Mouse (Mus musculus): ENCODE data around the gene Slc34a3. TPM values are rescaled to one million over a fixed set of nuclear protein-coding genes. Genes with fewer than 3 reads are reported as not detected.
A peak's percentile ranks its signal among the peaks of the same experiment; 100 is the strongest.

The Slc34a3 gene
- polyA plus RNA-seq, 1 experiment from 2014 or later = 0.14 TPM

DNA sequence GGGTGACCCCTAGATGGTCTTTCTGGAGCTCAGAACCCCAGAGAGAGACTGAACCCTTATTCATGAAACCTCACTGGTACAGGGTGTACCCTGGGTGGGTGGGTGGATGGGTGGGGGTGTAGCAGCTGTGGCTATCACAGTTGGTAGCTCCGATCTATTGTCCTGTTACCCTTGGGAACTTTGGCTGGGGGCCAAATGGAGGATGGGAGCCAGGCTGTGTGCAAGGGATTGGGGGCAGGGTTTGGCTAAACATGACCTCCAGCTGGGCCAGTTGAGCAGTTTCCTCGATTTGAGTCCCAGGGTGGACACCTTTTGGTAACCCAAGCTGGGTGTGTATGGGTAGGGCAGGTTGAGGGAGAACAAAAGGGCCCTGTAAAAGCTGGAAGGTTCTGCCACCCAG is 32.6 kb upstream of the Slc34a3 start:
- Histone ChIP-seq H3K4me1 (ENCODE audit: control insufficient read depth, insufficient read depth, low read length) (peaks cover 17% of the 10 kb centered on the region; the same call in 1 of the 2 replicates), H3K4me2 (replicated peaks; ENCODE audit: low read depth, low read length) (peak overlapping the region; percentile 24; the same call in 1 of the 2 replicates), H3K4me3 (ENCODE audit: low read depth, low read length) (no peak overlapping the region), H3K27me3 (ENCODE audit: control insufficient read depth, insufficient read depth, low read length) (no peaks in the 10 kb centered on the region; the same call in none of the 2 replicates), H3K9ac (replicated peaks; ENCODE audit: low read depth, low read length) (no peak overlapping the region; the same call in 1 of the 2 replicates), H3K36me3 (ENCODE audit: control insufficient read depth, insufficient read depth, low read length) (peaks cover 13% of the 10 kb centered on the region; the same call in 1 of the 2 replicates), H3K9me3 (ENCODE audit: control insufficient read depth, low read depth, low read length) (no peaks in the 10 kb centered on the region), H3K27ac (ENCODE audit: low read length) (peak overlapping the region; percentile 18; the same call in 1 of the 2 replicates)
- ATAC-seq (ENCODE audit: insufficient number of reproducible peaks, insufficient read depth, low FRiP score, low read depth) = no peak
- WGBS = 33% methylated on average over 2 of the region's 2 CpGs

DNA sequence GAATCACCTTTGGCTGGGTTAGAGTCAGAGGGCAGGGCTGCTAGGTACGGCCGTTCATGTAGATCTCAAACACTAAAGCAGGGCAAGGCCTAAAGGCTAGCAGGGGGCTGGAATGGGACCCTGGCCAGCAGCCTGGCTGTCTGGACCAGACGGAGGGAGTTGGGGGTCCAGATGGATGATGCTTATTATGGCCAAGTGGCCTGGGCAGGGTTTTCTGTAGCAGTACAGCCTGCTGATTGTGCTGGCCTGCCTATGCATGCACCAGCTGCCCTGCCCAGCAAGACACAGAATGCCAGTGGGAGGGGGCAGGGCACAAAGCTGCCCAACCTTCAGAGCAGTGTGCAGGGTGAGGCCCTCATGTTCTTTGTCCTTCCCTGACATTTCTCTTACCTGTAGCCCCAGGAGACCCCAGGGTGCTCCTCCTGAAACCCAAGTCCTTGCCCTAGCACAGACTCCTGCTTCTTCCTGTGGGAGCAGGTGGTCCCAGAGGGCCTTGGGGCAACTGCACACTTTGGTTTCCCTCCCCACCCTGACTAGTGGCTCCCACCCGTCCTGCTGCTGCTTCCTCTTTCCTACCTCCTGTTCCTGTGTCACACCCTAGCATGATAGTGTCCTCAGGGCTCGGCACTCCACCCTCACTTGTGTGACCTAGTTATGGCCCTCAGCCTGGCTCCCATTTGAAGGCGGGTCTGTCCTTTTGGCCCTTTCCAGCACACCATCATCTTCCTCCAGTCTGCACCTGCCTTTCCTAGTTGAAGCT is 31.9 kb upstream of the Slc34a3 start:
- no peaks in the 10 kb centered on the region; the same call in none of the 2 replicates for H3K27me3 ChIP-seq (ENCODE audit: control insufficient read depth, insufficient read depth, low read length)
- peaks cover 12% of the 10 kb centered on the region; the same call in 1 of the 2 replicates for H3K4me1 ChIP-seq (ENCODE audit: control insufficient read depth, insufficient read depth, low read length)
- no peak for ATAC-seq (ENCODE audit: insufficient number of reproducible peaks, insufficient read depth, low FRiP score, low read depth)
- peak overlapping the region; percentile 18; the same call in 1 of the 2 replicates for H3K27ac ChIP-seq (ENCODE audit: low read length)
- peak overlapping the region; percentile 24; the same call in 1 of the 2 replicates for H3K4me2 ChIP-seq (replicated peaks; ENCODE audit: low read depth, low read length)
- peaks cover 13% of the 10 kb centered on the region; the same call in 1 of the 2 replicates for H3K36me3 ChIP-seq (ENCODE audit: control insufficient read depth, insufficient read depth, low read length)
- WGBS = 57% methylated on average over 6 of the region's 6 CpGs
- H3K9ac ChIP-seq (replicated peaks; ENCODE audit: low read depth, low read length) = no peak overlapping the region; the same call in 1 of the 2 replicates
- H3K9me3 ChIP-seq (ENCODE audit: control insufficient read depth, low read depth, low read length) = no peaks in the 10 kb centered on the region
- no peak overlapping the region for H3K4me3 ChIP-seq (ENCODE audit: low read depth, low read length)

DNA sequence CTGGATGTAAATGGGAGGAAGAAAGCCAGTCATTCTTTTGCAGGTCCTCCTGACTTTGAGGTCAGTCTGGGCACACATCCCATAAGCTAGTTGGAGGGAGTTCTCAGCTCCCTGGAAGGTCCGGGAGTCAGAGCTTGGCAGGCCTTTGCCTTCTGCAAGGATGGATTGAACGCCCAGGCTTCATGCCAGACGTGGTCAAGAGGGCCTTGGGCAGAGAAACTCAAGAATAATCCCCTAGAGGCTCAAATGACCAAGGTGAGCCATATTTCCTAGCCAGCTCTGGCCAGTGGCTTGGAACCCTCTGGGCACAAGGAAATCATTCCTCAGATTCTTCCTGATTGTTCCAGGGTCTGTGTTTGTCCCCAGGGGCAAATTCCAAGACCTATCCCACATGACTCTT is 30.7 kb upstream of the Slc34a3 start:
- Histone ChIP-seq H3K9me3 (ENCODE audit: control insufficient read depth, low read depth, low read length) (no peaks in the 10 kb centered on the region), H3K4me2 (replicated peaks; ENCODE audit: low read depth, low read length) (0 out of 2 replicates have a peak overlapping the region, but pooled peaks have one; percentile 10), H3K4me3 (ENCODE audit: low read depth, low read length) (no peak overlapping the region), H3K27me3 (ENCODE audit: control insufficient read depth, insufficient read depth, low read length) (no peaks in the 10 kb centered on the region; the same call in none of the 2 replicates), H3K36me3 (ENCODE audit: control insufficient read depth, insufficient read depth, low read length) (peaks cover 2% of the 10 kb centered on the region; the same call in 1 of the 2 replicates), H3K4me1 (ENCODE audit: control insufficient read depth, insufficient read depth, low read length) (peaks cover 9% of the 10 kb centered on the region; the same call in 1 of the 2 replicates), H3K9ac (replicated peaks; ENCODE audit: low read depth, low read length) (no peak overlapping the region), H3K27ac (ENCODE audit: low read length) (no peak overlapping the region)
- 70% methylated on average over 3 of the region's 3 CpGs for WGBS
- no peak for ATAC-seq (ENCODE audit: insufficient number of reproducible peaks, insufficient read depth, low FRiP score, low read depth)

DNA sequence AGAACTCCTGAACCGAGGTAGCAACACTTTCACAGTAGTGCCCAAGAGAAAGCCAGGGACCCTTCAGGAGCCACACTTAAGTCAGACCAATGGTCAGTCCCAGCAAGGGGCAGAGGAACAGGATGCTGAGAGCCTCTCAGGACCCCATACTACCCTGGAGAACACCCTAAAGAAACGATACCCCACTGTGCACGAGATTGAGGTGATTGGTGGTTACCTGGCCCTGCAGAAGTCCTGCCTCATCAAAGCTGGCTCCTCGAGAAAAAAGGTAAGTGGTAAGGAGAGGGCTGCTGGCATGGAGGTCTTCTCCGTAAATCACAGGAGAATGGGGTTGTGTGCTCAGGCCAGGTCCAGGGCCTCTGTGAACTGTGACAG is 30.1 kb upstream of the Slc34a3 start:
- H3K9ac ChIP-seq (replicated peaks; ENCODE audit: low read depth, low read length) = no peak overlapping the region
- peaks cover 9% of the 10 kb centered on the region; the same call in 1 of the 2 replicates for H3K4me1 ChIP-seq (ENCODE audit: control insufficient read depth, insufficient read depth, low read length)
- no peaks in the 10 kb centered on the region; the same call in 1 of the 2 replicates for H3K36me3 ChIP-seq (ENCODE audit: control insufficient read depth, insufficient read depth, low read length)
- 76% methylated on average over 5 of the region's 5 CpGs for WGBS
- H3K9me3 ChIP-seq (ENCODE audit: control insufficient read depth, low read depth, low read length) = no peaks in the 10 kb centered on the region
- no peaks in the 10 kb centered on the region; the same call in none of the 2 replicates for H3K27me3 ChIP-seq (ENCODE audit: control insufficient read depth, insufficient read depth, low read length)
- ATAC-seq (ENCODE audit: insufficient number of reproducible peaks, insufficient read depth, low FRiP score, low read depth) = no peak
- no peak overlapping the region for H3K27ac ChIP-seq (ENCODE audit: low read length)
- H3K4me2 ChIP-seq (replicated peaks; ENCODE audit: low read depth, low read length) = peak overlapping the region; percentile 99; the same call in 1 of the 2 replicates
- no peak overlapping the region for H3K4me3 ChIP-seq (ENCODE audit: low read depth, low read length)

DNA sequence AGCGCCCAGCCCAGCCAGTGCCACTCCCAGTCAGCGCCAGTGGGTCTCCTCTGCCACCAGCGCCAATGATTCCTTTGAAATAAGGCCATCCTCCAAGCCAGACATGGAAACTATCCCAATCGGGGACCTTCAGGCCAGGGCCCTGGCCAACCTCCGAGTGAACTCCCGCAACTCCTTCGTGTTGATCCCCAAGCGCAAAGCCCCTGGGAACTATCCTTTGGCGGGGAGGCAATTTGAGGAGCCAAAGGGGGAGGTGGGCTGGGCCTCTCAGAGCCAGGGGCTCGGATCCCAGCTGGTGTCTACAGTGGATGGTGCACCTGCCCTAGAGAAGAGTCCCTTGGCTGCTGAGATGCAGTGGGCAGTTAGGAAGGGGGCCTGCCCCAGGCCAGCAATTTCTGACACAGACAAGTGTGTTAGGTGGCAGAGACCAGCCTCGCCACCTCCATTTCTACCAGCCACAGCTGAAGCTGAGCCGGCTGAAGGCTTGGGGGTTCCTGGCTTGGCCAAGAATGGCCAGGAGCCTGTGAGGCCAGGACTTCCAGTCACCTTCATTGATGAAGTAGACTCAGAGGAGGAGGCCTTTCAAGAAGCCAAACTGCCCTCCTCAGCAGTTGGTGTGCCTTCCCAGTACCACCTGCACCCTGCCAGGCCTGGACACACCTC is 29.6 kb upstream of the Slc34a3 start:
- Histone ChIP-seq H3K27me3 (ENCODE audit: control insufficient read depth, insufficient read depth, low read length) (no peaks in the 10 kb centered on the region; the same call in none of the 2 replicates), H3K4me3 (ENCODE audit: low read depth, low read length) (peak overlapping the region; percentile 50), H3K4me2 (replicated peaks; ENCODE audit: low read depth, low read length) (peak overlapping the region; percentile 99), H3K36me3 (ENCODE audit: control insufficient read depth, insufficient read depth, low read length) (no peaks in the 10 kb centered on the region; the same call in 1 of the 2 replicates), H3K9me3 (ENCODE audit: control insufficient read depth, low read depth, low read length) (no peaks in the 10 kb centered on the region), H3K27ac (ENCODE audit: low read length) (no peak overlapping the region), H3K4me1 (ENCODE audit: control insufficient read depth, insufficient read depth, low read length) (peaks cover 9% of the 10 kb centered on the region; the same call in 1 of the 2 replicates), H3K9ac (replicated peaks; ENCODE audit: low read depth, low read length) (peak overlapping the region; percentile 23; the same call in 1 of the 2 replicates)
- no peak for ATAC-seq (ENCODE audit: insufficient number of reproducible peaks, insufficient read depth, low FRiP score, low read depth)
- WGBS = 22% methylated on average over 12 of the region's 12 CpGs

DNA sequence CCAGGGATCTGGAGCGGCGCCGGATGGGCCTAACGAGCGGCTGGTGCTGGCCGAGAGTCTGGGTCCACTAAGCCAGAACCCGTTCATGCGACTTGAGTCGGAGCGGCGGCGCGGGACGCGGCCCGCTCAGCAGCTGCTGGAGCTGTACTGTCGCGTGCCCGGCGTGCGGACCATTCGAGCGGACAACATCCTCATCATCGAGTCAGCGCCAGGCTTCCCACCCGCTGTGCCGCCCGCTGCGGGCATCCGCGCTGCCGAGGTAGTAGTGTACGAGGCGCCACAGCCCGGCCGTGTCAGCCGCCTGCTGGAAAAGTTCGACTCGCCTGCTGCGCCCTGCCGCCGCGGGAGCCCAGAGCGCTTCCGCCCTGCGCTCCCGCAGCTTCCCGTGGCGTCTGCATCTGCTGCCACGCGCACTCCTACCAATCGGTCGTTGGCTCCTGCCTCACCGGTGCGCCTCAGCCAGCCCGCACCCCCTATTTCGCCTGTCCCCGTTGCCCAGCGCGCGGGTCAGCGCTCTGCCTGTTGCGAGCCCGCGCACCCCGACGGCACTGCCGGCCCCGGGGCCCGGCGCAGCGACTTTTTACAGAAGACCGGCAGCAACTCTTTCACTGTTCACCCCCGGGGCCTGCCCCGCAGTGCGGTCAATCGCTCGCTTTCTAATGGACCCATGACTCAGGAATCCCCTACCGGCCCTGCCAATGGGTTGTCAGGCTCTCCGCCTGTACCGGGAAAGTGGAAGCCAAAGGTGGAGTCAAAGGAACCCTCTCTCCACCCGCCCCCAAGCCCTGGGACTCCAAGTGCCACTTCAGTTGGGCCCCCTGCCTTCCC is 28.8 kb upstream of the Slc34a3 start:
- Histone ChIP-seq H3K36me3 (ENCODE audit: control insufficient read depth, insufficient read depth, low read length) (no peaks in the 10 kb centered on the region; the same call in 1 of the 2 replicates), H3K9me3 (ENCODE audit: control insufficient read depth, low read depth, low read length) (no peaks in the 10 kb centered on the region), H3K9ac (replicated peaks; ENCODE audit: low read depth, low read length) (peak overlapping the region; percentile 23), H3K27ac (ENCODE audit: low read length) (no peak overlapping the region), H3K27me3 (ENCODE audit: control insufficient read depth, insufficient read depth, low read length) (no peaks in the 10 kb centered on the region; the same call in none of the 2 replicates), H3K4me3 (ENCODE audit: low read depth, low read length) (peak overlapping the region; percentile 50), H3K4me1 (ENCODE audit: control insufficient read depth, insufficient read depth, low read length) (peaks cover 9% of the 10 kb centered on the region; the same call in 1 of the 2 replicates), H3K4me2 (replicated peaks; ENCODE audit: low read depth, low read length) (peak overlapping the region; percentile 99)
- under 1% methylated on average over 82 of the region's 82 CpGs for WGBS
- no peak for ATAC-seq (ENCODE audit: insufficient number of reproducible peaks, insufficient read depth, low FRiP score, low read depth)

DNA sequence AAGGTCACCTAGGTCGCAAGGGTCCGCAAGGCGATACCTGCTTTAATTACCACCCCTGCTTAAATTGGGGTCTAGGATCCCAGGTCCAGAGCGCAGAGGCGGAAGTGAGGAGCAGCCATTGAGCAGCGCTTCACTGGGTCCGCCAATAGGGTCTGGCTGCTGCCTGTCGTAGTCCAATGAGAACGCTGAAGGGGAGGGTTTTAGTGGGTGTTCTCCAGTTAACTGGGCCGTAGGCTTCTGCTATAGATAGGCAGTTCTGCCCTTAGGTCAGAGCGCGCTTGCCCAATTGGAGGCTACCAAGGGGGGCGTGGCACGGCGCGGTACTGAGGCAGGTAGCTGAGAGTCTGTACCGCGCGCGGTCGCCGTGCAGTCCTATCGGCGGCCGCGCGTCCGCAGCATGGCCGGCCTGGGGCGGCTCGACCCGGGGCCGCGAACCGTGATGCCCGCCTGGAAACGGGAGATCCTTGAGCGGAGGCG is 28.2 kb upstream of the Slc34a3 start, which contains the start of gene Tprn:
Gene Tprn (plus strand): TSS at position 328 of the 477 bp plus-strand sequence.
- Histone ChIP-seq H3K4me3 (ENCODE audit: low read depth, low read length) (peak within 1 kb of the TSS; percentile 50), H3K9ac (replicated peaks; ENCODE audit: low read depth, low read length) (peak within 1 kb of the TSS; percentile 23), H3K4me1 (ENCODE audit: control insufficient read depth, insufficient read depth, low read length) (peaks cover 9% of the 10 kb centered on the region; the same call in 1 of the 2 replicates), H3K27ac (ENCODE audit: low read length) (no peak within 1 kb of the TSS), H3K9me3 (ENCODE audit: control insufficient read depth, low read depth, low read length) (no peaks in the 10 kb centered on the region), H3K27me3 (ENCODE audit: control insufficient read depth, insufficient read depth, low read length) (no peaks in the 10 kb centered on the region; the same call in none of the 2 replicates), H3K36me3 (ENCODE audit: control insufficient read depth, insufficient read depth, low read length) (no peaks in the 10 kb centered on the region), H3K4me2 (replicated peaks; ENCODE audit: low read depth, low read length) (peak within 1 kb of the TSS; percentile 99)
- under 1% methylated on average over 39 of the region's 39 CpGs for WGBS
- ATAC-seq (ENCODE audit: insufficient number of reproducible peaks, insufficient read depth, low FRiP score, low read depth) = peak; percentile 97
